Mouse (Mus musculus) C2C12 (cell line): ENCODE results near the gene Ptpn22. TPM values are rescaled to one million over a fixed set of nuclear protein-coding genes. Genes with fewer than 3 reads are reported as not detected.
"Not testable (repeated sequence)": the region's sequence is repeated elsewhere in the genome, so short reads cannot be mapped to it uniquely, and the experiment has no call there.

Experiments used
- H3K27me3 ChIP-seq: one replicate; pipeline ENCODE4 v1.6.1; 2011; ENCODE audit not compliant: control insufficient read depth, insufficient read depth, insufficient read length
- H3K36me3 ChIP-seq: one replicate; pipeline ENCODE4 v1.6.1; 2011; ENCODE audit not compliant: control insufficient read depth, insufficient read depth
- H3K4me3 ChIP-seq: one replicate; pipeline ENCODE4 v1.5.1; 2011; ENCODE audit warnings: mild to moderate bottlenecking, control low read depth; ENCODE audit not compliant: poor library complexity, insufficient read depth, severe bottlenecking
- H3K79me2 ChIP-seq: one replicate; pipeline ENCODE4 v1.6.1; 2011; ENCODE audit not compliant: control insufficient read depth, insufficient read depth
- H3K79me3 ChIP-seq: one replicate; pipeline ENCODE4 v1.6.1; 2011; ENCODE audit warnings: low read depth, control low read depth
- H3ac ChIP-seq: one replicate; pipeline ENCODE3; 2011; ENCODE audit warnings: low read depth; ENCODE audit not compliant: control insufficient read depth, insufficient read length
- CEBPB ChIP-seq: IDR thresholded peaks from one replicate; pipeline ENCODE4 v1.6.1; 2011; ENCODE audit warnings: low read depth, mild to moderate bottlenecking, control low read depth, moderate library complexity
- CTCF ChIP-seq: IDR thresholded peaks from one replicate; pipeline ENCODE4 v1.5.1; 2011; ENCODE audit not compliant: control insufficient read depth, insufficient read depth, insufficient read length
- FOSL1 ChIP-seq: IDR thresholded peaks from one replicate; pipeline ENCODE4 v1.8.0; 2011; ENCODE audit warnings: mild to moderate bottlenecking, low read length; ENCODE audit not compliant: poor library complexity, insufficient read depth, severe bottlenecking
- MAX ChIP-seq: IDR thresholded peaks from one replicate; pipeline ENCODE4 v1.6.1; 2011; ENCODE audit warnings: mild to moderate bottlenecking, control low read depth
- MYOD1 ChIP-seq: IDR thresholded peaks from one replicate; pipeline ENCODE4 v1.6.1; 2011; ENCODE audit warnings: low read depth; ENCODE audit not compliant: control insufficient read depth, insufficient read length
- MYOG ChIP-seq: IDR thresholded peaks from one replicate; pipeline ENCODE4 v1.6.1; 2011; ENCODE audit not compliant: control insufficient read depth, insufficient read length; ENCODE audit errors: extremely low read depth
- USF1 ChIP-seq: IDR thresholded peaks from one replicate; pipeline ENCODE4 v1.6.1; 2011; ENCODE audit warnings: low read depth, mild to moderate bottlenecking, control low read depth, moderate library complexity
- polyA plus RNA-seq: library from polyadenylated mRNA; unstranded; fragments of >200 nt; fragmentation: generic; extraction: Trizol; gene quantifications from one replicate; pipeline ENCODE4 v1.2.1, GENCODE M21; 2012; ENCODE audit warnings: missing spikeins

The Ptpn22 gene
- polyA plus RNA-seq, 1 experiment: 1.8 TPM

DNA sequence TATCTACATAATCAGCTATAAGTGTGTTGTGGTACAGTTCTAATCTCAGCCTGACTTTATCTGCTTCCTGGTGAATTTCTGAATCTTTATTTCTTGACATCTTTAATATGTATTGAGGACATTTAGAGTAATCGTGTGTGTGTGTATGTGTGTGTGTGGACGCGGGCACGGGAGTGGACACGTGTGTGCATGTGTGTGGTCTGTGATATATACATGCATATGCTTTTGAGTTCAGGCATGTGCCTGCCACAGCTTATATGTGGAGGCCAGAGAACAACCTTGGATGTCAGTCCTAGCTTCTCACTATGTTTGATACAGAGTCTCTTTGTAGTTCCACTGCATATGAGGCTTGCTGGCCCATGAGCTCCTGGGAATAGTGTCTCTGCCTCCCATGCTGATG is 23.1 kb upstream of the Ptpn22 start:
- H3K79me2 ChIP-seq: no peaks in the 10 kb centered on the region

DNA sequence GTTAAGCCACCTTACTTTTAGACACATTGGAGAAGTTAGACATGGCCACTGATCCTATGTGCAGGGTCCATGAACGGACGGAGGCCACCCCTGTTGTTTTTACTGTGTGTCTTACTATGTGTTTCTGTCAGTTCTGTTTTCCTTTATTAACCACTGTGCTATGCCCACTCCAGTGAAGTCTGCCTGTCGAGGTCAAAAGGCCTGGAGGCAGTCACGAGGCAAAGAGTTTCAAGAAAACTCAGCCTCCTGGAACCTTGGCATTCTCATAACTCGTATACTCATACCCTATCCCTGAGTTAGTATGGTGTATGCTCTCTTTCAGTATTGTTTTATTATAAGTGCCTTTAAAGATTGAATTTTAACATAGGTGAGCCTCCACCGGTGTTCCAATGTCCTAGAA is 19.9 kb upstream of the Ptpn22 start:
- no peaks in the 10 kb centered on the region for H3K79me2 ChIP-seq
- H3K79me3 ChIP-seq: no peaks in the 10 kb centered on the region
- H3K36me3 ChIP-seq: no peaks in the 10 kb centered on the region
- no peak for TF ChIP-seq FOSL1
- no peak for TF ChIP-seq CTCF
- no peak for TF ChIP-seq MYOD1
- no peak for TF ChIP-seq CEBPB
- TF ChIP-seq USF1: no peak
- no peak for TF ChIP-seq MYOG
- TF ChIP-seq MAX: no peak
- no peaks in the 10 kb centered on the region for H3K27me3 ChIP-seq
- H3K4me3 ChIP-seq: no peak overlapping the region
- H3ac ChIP-seq: no peak overlapping the region

More for the DNA sequence above, 23.1 kb upstream of the Ptpn22 start:
- TF ChIP-seq CEBPB: no peak
- no peak for TF ChIP-seq MAX
- TF ChIP-seq USF1: no peak
- TF ChIP-seq MYOD1: no peak
- TF ChIP-seq FOSL1: no peak
- no peak for TF ChIP-seq MYOG
- TF ChIP-seq CTCF: no peak
- no peaks in the 10 kb centered on the region for H3K27me3 ChIP-seq
- H3K79me3 ChIP-seq: no peaks in the 10 kb centered on the region
- no peaks in the 10 kb centered on the region for H3K36me3 ChIP-seq
- H3K4me3 ChIP-seq: no peak overlapping the region
- no peak overlapping the region for H3ac ChIP-seq

DNA sequence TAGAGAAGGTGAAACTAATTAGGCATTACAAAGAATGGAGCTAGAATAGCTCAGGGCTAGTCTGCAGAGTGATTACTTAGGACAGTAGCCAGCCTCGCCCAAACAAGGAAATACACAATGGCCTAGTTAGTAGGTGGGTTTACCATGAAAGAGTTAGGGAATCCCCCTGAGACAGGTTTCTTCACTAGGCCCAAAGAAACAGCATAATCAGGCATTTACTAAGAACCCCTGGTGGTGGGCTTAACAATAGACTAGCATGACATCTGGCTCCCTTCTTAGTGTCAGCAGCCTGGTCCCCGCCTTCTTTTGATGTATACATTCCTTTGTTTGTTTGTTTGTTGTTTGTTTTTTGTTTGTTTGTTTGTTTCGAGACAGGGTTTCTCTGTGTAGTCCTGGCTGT is 19.4 kb upstream of the Ptpn22 start:
- not testable (repeated sequence) for H3K4me3 ChIP-seq, H3K36me3 ChIP-seq, H3K27me3 ChIP-seq, H3K79me3 ChIP-seq, H3K79me2 ChIP-seq, H3ac ChIP-seq

- H3K79me2 ChIP-seq, H3K27me3 ChIP-seq, H3K36me3 ChIP-seq, H3ac ChIP-seq, H3K79me3 ChIP-seq, H3K4me3 ChIP-seq: not testable (repeated sequence)
Observed at GRCm38 (mm10) chr3:103840946-103841345, 18.6 kb upstream of the Ptpn22 start.

GRCm38 (mm10) chr3:103850644-103851363 is 8.8 kb upstream of the Ptpn22 start:
- Histone ChIP-seq H3K36me3 (no peaks in the 10 kb centered on the region), H3K4me3 (no peak overlapping the region), H3K79me2 (no peaks in the 10 kb centered on the region), H3K27me3 (no peaks in the 10 kb centered on the region), H3ac (no peak overlapping the region), H3K79me3 (no peaks in the 10 kb centered on the region)
- TF ChIP-seq CTCF: no peak
- no peak for TF ChIP-seq MAX
- TF ChIP-seq MYOG: no peak
- no peak for TF ChIP-seq MYOD1
- TF ChIP-seq FOSL1: no peak
- no peak for TF ChIP-seq USF1
- no peak for TF ChIP-seq CEBPB

GRCm38 (mm10) chr3:103851481-103851880 is 8.1 kb upstream of the Ptpn22 start:
- TF ChIP-seq USF1: no peak
- no peaks in the 10 kb centered on the region for H3K27me3 ChIP-seq
- no peaks in the 10 kb centered on the region for H3K36me3 ChIP-seq
- H3K4me3 ChIP-seq: no peak overlapping the region
- H3ac ChIP-seq: no peak overlapping the region
- no peaks in the 10 kb centered on the region for H3K79me3 ChIP-seq
- H3K79me2 ChIP-seq: no peaks in the 10 kb centered on the region

GRCm38 (mm10) chr3:103851882-103852281 is 7.7 kb upstream of the Ptpn22 start:
- H3K4me3 ChIP-seq: no peak overlapping the region
- H3K36me3 ChIP-seq: no peaks in the 10 kb centered on the region
- no peak for TF ChIP-seq MAX
- TF ChIP-seq CEBPB: no peak
- TF ChIP-seq MYOG: no peak
- no peak for TF ChIP-seq USF1
- no peak for TF ChIP-seq CTCF
- TF ChIP-seq MYOD1: no peak
- no peak for TF ChIP-seq FOSL1
- H3K79me3 ChIP-seq: no peaks in the 10 kb centered on the region
- H3K79me2 ChIP-seq: no peaks in the 10 kb centered on the region
- no peaks in the 10 kb centered on the region for H3K27me3 ChIP-seq
- H3ac ChIP-seq: no peak overlapping the region
